Mouse (Mus musculus): ENCODE measurements at regions not wholly inside any gene's neighbourhood (a gene's known extent, or its start where the extent isn't known, plus 50 kb on each side); places are given as distances from the start of the nearest gene placed in this dataset.

DNA sequence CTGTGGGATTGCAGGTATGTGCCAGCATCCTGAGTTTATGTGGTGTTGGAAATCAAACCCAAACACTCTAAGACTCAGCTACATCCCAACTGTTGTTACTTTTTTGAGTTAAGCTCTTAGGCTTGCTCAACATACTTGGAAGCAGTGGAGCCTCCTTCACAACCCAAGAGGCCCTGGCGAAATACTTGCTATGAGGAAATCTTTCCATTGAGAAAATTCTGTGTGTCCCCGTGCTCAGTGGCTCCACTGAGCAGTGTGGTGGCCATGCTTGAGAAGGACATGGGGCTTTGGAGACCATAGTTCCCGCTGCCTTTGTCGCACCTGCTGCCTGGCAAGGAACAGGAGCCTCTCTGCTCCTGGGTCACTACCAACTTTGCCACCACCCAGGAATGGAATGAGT is 89.9 kb upstream of the Ccnd1 start:
- 63% methylated on average over 4 of the region's 4 CpGs for WGBS
- Histone ChIP-seq H3K4me1 (ENCODE audit: control insufficient read depth, insufficient read depth, low read length) (peaks cover 14% of the 10 kb centered on the region), H3K4me3 (replicated peaks; ENCODE audit: extremely low read depth, low read depth, low read length) (no peak overlapping the region)
- TF ChIP-seq POLR2A (IDR thresholded peaks at IDR 0.05; ENCODE audit: borderline replicate concordance, extremely low read depth, low read depth, low read length) (no peak), CTCF (IDR thresholded peaks at IDR 0.05; ENCODE audit: insufficient read depth, low read length) (peak; percentile 58)
- DNase-seq, result peak; percentile 63

DNA sequence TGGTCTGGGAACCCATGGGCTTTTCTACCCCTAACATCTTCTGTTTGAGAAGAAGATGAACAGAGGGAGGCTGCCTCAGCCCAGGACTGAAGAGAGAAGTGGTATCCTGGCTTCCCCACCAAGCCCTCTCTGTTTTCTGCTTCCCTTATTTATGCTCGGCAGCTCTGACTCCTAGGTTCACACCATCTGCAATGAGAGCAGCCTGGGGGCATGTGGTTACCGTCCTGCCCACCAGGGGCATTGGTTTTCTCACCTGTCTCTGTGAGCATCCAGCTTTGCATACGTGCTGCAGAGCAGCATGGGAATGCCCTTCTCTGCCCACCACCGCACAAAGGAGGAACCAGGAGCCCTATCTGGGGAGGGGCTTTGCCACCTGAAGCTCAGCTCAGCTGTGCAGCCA is 89.4 kb upstream of the Ccnd1 start:
- Histone ChIP-seq H3K4me1 (ENCODE audit: control insufficient read depth, insufficient read depth, low read length) (peaks cover 14% of the 10 kb centered on the region), H3K4me3 (replicated peaks; ENCODE audit: extremely low read depth, low read depth, low read length) (no peak overlapping the region)
- TF ChIP-seq POLR2A (IDR thresholded peaks at IDR 0.05; ENCODE audit: borderline replicate concordance, extremely low read depth, low read depth, low read length) (no peak), CTCF (IDR thresholded peaks at IDR 0.05; ENCODE audit: insufficient read depth, low read length) (0 out of 2 replicates have a peak, but pooled peaks have one; percentile 12)
- WGBS, result 58% methylated on average over 4 of the region's 4 CpGs
- DNase-seq, result no peak

DNA sequence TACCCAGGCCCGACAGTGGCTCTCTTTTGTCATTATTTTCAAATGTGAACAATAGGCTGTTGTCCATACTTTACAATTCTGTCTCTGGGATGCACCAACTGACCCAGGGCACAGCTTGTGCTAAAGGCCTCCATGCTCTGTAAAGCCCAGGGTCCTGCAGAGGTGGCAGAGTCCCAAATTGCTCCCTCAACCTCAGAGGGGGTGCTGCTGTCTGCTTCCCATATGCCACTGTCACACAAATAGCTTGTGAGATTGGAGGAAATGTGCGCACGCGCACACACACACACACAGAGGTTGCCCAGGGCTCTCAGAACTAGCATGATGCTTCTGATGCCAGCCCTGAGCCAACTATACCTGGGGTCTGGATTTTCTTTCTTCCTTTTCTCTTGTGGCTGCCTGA is 87.3 kb upstream of the Ccnd1 start:
- no peak for DNase-seq
- TF ChIP-seq CTCF (IDR thresholded peaks at IDR 0.05; ENCODE audit: insufficient read depth, low read length) (no peak), POLR2A (IDR thresholded peaks at IDR 0.05; ENCODE audit: borderline replicate concordance, extremely low read depth, low read depth, low read length) (no peak)
- no peak overlapping the region for H3K4me3 ChIP-seq (replicated peaks; ENCODE audit: extremely low read depth, low read depth, low read length)
- peaks cover 14% of the 10 kb centered on the region for H3K4me1 ChIP-seq (ENCODE audit: control insufficient read depth, insufficient read depth, low read length)
- 87% methylated on average over 4 of the region's 4 CpGs for WGBS

DNA sequence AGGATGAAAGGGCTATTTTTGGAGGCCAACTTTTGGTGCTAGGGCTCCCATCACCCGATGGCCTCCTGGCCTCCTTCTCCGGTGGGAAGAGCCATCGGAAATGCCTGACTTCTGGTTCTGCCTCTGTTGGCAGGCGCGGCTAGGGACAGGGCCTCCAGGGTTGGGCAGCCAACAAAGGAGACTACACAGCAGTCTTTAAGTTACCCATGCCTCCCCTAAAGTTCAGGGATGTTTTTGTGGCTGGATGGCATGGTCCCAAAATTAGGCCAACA is 86.2 kb upstream of the Ccnd1 start:
- 73% methylated on average over 5 of the region's 5 CpGs for WGBS
- no peak for TF ChIP-seq CTCF (IDR thresholded peaks at IDR 0.05; ENCODE audit: insufficient read depth, low read length)
- no peak for TF ChIP-seq POLR2A (IDR thresholded peaks at IDR 0.05; ENCODE audit: borderline replicate concordance, extremely low read depth, low read depth, low read length)
- no peak for DNase-seq
- Histone ChIP-seq H3K4me1 (ENCODE audit: control insufficient read depth, insufficient read depth, low read length) (peaks cover 14% of the 10 kb centered on the region), H3K4me3 (replicated peaks; ENCODE audit: extremely low read depth, low read depth, low read length) (no peak overlapping the region)

DNA sequence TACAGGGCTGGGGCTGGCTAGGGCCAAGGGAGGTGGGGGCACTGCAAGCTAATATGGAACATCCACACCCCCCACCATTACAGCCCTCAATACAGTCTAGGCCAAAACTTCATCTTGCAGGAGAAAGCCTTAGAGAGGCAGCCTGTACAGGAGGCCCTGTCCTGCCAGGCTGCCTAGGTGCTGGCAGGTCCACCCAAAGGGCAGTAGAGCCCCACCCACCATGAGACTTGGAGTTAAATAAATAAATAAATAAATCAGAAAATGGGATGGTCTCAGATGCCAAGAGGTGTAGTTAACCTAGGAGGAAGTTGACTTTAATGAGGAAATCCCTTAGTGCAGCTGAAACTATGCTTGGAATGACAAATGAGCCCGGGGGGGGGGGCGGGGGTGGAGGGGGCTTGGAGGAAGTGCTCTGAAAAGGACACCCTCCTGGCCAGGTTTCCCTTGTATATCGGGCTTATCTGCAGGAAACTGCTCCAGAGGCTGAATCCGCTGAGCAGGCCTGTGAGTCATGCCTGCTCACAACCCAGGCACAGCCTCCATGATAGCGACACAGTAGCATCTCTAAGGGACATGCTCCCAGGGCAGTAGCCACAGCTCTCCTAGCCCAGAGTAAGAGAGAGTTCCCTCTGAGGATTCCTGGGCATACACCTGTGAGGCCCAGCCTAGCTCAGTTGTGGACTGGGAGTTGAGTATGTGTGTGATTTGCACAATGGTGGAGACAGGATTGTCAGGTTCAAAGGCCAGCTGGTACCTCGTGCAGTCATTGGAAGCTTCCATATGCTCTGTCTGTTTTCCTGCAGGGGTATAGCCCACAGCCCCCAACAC is 85.7 kb upstream of the Ccnd1 start:
- WGBS, result 18% methylated on average over 6 of the region's 6 CpGs
- DNase-seq, result peak; percentile 39
- TF ChIP-seq POLR2A (IDR thresholded peaks at IDR 0.05; ENCODE audit: borderline replicate concordance, extremely low read depth, low read depth, low read length) (no peak), CTCF (IDR thresholded peaks at IDR 0.05; ENCODE audit: insufficient read depth, low read length) (no peak)

DNA sequence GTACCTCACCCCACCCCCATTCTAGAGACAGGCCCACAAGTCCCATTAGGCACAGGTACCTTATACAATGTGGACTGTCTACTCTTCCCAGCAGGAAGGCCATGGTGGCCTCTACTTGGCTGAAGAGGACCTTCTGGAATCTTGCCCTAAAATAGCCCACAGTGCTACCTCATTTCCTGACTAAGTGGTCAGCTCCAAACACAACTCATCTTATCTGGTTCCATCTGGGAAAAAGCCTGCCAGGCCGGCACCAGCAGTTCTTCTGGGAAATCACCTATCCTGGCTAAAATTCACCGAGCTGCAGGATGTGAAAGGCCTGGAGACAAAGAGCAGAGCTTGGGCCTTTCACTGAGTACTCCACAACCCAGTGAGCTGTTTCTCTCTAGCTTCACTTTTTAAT is 84.9 kb upstream of the Ccnd1 start:
- 50% methylated on average over 2 of the region's 2 CpGs for WGBS
- Histone ChIP-seq H3K4me1 (ENCODE audit: control insufficient read depth, insufficient read depth, low read length) (peaks cover 9% of the 10 kb centered on the region), H3K4me3 (replicated peaks; ENCODE audit: extremely low read depth, low read depth, low read length) (no peak overlapping the region)
- TF ChIP-seq CTCF (IDR thresholded peaks at IDR 0.05; ENCODE audit: insufficient read depth, low read length) (no peak), POLR2A (IDR thresholded peaks at IDR 0.05; ENCODE audit: borderline replicate concordance, extremely low read depth, low read depth, low read length) (no peak)
- no peak for DNase-seq

More for the DNA sequence above, 85.7 kb upstream of the Ccnd1 start:
- Histone ChIP-seq H3K4me1 (ENCODE audit: control insufficient read depth, insufficient read depth, low read length) (peaks cover 15% of the 10 kb centered on the region), H3K4me3 (replicated peaks; ENCODE audit: extremely low read depth, low read depth, low read length) (no peak overlapping the region)

DNA sequence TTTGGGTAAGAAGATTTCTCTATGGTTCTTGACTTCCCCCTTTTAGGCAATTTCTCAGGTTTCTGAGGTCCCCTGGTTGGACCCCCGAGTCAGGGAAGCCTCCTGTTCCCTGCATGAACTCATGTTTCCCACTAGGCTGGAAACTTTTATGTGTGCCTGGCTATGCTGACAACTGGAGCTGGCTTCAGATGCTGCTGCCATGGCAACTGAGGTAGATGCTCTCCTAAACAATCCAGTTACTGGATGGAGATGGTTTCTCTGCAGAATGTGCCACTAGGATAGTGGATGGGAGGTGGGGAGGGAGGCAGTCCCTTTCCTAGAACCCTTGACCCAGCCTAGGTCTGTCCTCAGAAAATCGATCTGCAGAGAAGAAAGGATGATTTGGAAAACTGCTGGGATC is 79.4 kb upstream of the Ccnd1 start:
- no peak overlapping the region for H3K4me3 ChIP-seq (replicated peaks; ENCODE audit: extremely low read depth, low read depth, low read length)
- TF ChIP-seq POLR2A (IDR thresholded peaks at IDR 0.05; ENCODE audit: borderline replicate concordance, extremely low read depth, low read depth, low read length), result no peak
- no peak for TF ChIP-seq CTCF (IDR thresholded peaks at IDR 0.05; ENCODE audit: insufficient read depth, low read length)
- H3K4me1 ChIP-seq (ENCODE audit: control insufficient read depth, insufficient read depth, low read length), result peaks cover 2% of the 10 kb centered on the region; the same call in 1 of the 2 replicates
- no peak for DNase-seq
- WGBS, result 74% methylated on average over 2 of the region's 2 CpGs

DNA sequence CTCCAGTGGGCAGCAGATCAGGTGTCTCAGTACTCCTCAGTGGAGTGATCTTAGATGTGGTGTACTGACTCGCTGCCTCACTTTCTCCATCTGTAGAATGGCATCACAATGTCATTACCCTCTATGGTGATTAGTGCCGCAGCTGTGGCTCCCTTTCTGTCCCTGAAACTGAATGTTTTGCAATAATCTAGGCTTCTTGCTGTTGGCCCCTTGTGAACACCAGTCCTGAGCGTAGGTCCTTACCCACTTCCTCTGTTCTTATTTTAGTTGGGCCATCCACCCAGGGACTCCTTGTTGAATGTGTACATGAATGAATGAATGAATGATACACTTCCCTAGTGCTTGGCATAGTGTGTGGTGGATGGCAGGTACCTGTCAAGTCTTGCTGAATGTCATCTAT is 78.4 kb upstream of the Ccnd1 start:
- peaks cover 2% of the 10 kb centered on the region; the same call in 1 of the 2 replicates for H3K4me1 ChIP-seq (ENCODE audit: control insufficient read depth, insufficient read depth, low read length)
- no peak for DNase-seq
- H3K4me3 ChIP-seq (replicated peaks; ENCODE audit: extremely low read depth, low read depth, low read length), result no peak overlapping the region
- WGBS, result 84% methylated on average over 3 of the region's 3 CpGs
- TF ChIP-seq POLR2A (IDR thresholded peaks at IDR 0.05; ENCODE audit: borderline replicate concordance, extremely low read depth, low read depth, low read length) (no peak), CTCF (IDR thresholded peaks at IDR 0.05; ENCODE audit: insufficient read depth, low read length) (no peak)

DNA sequence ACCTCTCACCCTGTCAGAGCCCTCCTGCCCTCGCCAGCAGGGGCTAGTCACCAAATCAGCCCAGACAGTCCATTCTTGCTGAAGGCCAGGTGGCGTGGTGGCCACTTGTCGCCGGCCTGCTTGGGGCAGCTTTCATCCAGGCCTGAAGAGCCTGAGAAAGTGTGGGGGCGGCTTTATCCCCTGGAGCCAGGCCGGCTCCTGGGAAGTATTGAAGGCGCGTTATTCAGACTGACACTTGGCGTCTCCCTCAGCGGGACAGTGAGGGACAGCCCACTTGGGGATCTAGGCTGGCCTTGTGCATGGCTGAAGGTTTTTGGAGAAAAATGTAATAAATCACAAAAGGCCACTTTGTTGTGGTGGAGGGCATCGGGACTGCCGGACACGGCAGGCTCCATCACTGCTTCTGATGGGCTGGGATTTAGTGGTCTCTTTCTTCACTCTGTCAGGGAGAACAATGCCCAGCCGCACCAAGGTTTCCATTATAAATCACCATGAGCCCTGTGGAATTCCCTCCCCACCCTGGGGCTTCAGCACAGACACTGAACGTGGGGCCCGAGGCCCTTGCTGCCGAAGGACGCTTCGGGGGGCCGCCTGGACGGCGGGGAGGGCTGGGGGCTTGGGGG is 75.8 kb upstream of the Ccnd1 start:
- 73% methylated on average over 22 of the region's 22 CpGs for WGBS
- peaks cover under 1% of the 10 kb centered on the region; the same call in 1 of the 2 replicates for H3K4me1 ChIP-seq (ENCODE audit: control insufficient read depth, insufficient read depth, low read length)
- TF ChIP-seq POLR2A (IDR thresholded peaks at IDR 0.05; ENCODE audit: borderline replicate concordance, extremely low read depth, low read depth, low read length), result no peak
- no peak for TF ChIP-seq CTCF (IDR thresholded peaks at IDR 0.05; ENCODE audit: insufficient read depth, low read length)
- DNase-seq, result no peak
- no peak overlapping the region for H3K4me3 ChIP-seq (replicated peaks; ENCODE audit: extremely low read depth, low read depth, low read length)

DNA sequence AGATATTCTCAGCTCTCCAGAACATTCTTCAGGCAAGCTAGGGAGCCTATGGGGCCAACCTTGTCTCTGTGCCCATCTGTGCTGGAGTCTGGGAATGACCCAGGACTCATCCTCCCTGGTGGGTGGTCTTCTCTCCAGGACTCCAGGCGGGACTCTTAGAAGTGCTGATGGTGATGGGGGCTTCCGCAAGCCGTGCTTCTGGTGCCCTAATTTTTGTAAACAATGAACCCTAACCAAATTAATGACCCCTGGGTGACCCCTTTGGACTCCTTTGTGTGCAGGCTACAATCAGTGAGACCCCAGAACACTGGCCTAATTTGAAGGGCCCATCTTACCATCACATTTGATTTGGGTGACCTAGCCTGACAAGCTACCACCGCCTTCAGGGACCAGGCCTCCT is 71.0 kb upstream of the Ccnd1 start:
- no peak overlapping the region for H3K4me3 ChIP-seq (replicated peaks; ENCODE audit: extremely low read depth, low read depth, low read length)
- DNase-seq, result no peak
- TF ChIP-seq POLR2A (IDR thresholded peaks at IDR 0.05; ENCODE audit: borderline replicate concordance, extremely low read depth, low read depth, low read length), result no peak
- TF ChIP-seq CTCF (IDR thresholded peaks at IDR 0.05; ENCODE audit: insufficient read depth, low read length), result no peak
- H3K4me1 ChIP-seq (ENCODE audit: control insufficient read depth, insufficient read depth, low read length), result no peaks in the 10 kb centered on the region
- WGBS, result 80% methylated on average over 4 of the region's 4 CpGs
